Mouse (Mus musculus) bone marrow macrophage, adult 2 months (primary cell): ENCODE measurements around the gene Tead1.

Experiments used
- CTCF ChIP-seq: IDR thresholded peaks from 2 replicates; pipeline ENCODE4 v1.5.1; 2012; ENCODE audit warnings: low read depth, mild to moderate bottlenecking, low read length, moderate library complexity
- POLR2A ChIP-seq: IDR thresholded peaks from 2 replicates; pipeline ENCODE4 v1.6.1; 2012; ENCODE audit warnings: mild to moderate bottlenecking, low read depth, low read length, borderline replicate concordance

GRCm38 (mm10) chr7:112787281-112787680, 108.2 kb downstream of the Tead1 start:
- TF ChIP-seq CTCF (no peak), POLR2A (no peak)
